Mouse (Mus musculus) retina, postnatal 1 day (tissue): ENCODE data around the gene Ttc4.

Experiments used
- DNase-seq: peaks from one replicate; pipeline ENCODE4 v3.0.0-alpha.2; 2012

Ttc4 gene

GRCm38 (mm10) chr4:106678442-106679118, at the start of gene Ttc4:
TSS of gene Ttc4 (minus strand) at chr4:106678944.
- peak; percentile 94 for DNase-seq

- DNase-seq = no peak
These were observed 41.9 kb upstream of the Ttc4 start for GRCm38 (mm10) chr4:106720631-106721030.

- no peak for DNase-seq
These were observed 34.9 kb upstream of the Ttc4 start for GRCm38 (mm10) chr4:106713622-106714021.

GRCm38 (mm10) chr4:106708408-106708807, 29.7 kb upstream of the Ttc4 start:
- peak; percentile 80 for DNase-seq

- DNase-seq = peak; percentile 29
These were observed 29.2 kb upstream of the Ttc4 start for GRCm38 (mm10) chr4:106707957-106708356.

GRCm38 (mm10) chr4:106705096-106705665, 26.4 kb upstream of the Ttc4 start:
- DNase-seq = peak; percentile 52

GRCm38 (mm10) chr4:106704416-106704815, 25.7 kb upstream of the Ttc4 start:
- DNase-seq = peak; percentile 55

- no peak for DNase-seq
These were observed 25.2 kb upstream of the Ttc4 start for GRCm38 (mm10) chr4:106703956-106704355.

GRCm38 (mm10) chr4:106700798-106701197, 22.1 kb upstream of the Ttc4 start:
- no peak for DNase-seq

GRCm38 (mm10) chr4:106699989-106700388, 21.2 kb upstream of the Ttc4 start:
- peak; percentile 75 for DNase-seq

- DNase-seq = no peak
These were observed 15.2 kb upstream of the Ttc4 start for GRCm38 (mm10) chr4:106693841-106694430.

GRCm38 (mm10) chr4:106688636-106689296, 10.0 kb upstream of the Ttc4 start:
- no peak for DNase-seq

GRCm38 (mm10) chr4:106680955-106681354, 2.2 kb upstream of the Ttc4 start:
- DNase-seq = no peak

GRCm38 (mm10) chr4:106679152-106679551, 408 bp upstream of the Ttc4 start:
- DNase-seq = no peak

GRCm38 (mm10) chr4:106676749-106677148, 2.0 kb downstream of the Ttc4 start:
- DNase-seq = no peak

GRCm38 (mm10) chr4:106666546-106666945, 12.2 kb downstream of the Ttc4 start:
- DNase-seq = no peak

GRCm38 (mm10) chr4:106665673-106666072, 13.1 kb downstream of the Ttc4 start:
- no peak for DNase-seq

GRCm38 (mm10) chr4:106665269-106665668, 13.5 kb downstream of the Ttc4 start:
- DNase-seq = no peak

- no peak for DNase-seq
These were observed 14.0 kb downstream of the Ttc4 start for GRCm38 (mm10) chr4:106664697-106665096.

- DNase-seq = no peak
These were observed 14.7 kb downstream of the Ttc4 start for GRCm38 (mm10) chr4:106663956-106664470.

- no peak for DNase-seq
These were observed 23.1 kb downstream of the Ttc4 start for GRCm38 (mm10) chr4:106655681-106656080.

- no peak for DNase-seq
These were observed 25.7 kb downstream of the Ttc4 start for GRCm38 (mm10) chr4:106653051-106653450.

- DNase-seq = no peak
These were observed 26.2 kb downstream of the Ttc4 start for GRCm38 (mm10) chr4:106652546-106652945.
